Comparison of ENCODE assay signal across 30 mouse cellular contexts in the genomic region with DNA sequence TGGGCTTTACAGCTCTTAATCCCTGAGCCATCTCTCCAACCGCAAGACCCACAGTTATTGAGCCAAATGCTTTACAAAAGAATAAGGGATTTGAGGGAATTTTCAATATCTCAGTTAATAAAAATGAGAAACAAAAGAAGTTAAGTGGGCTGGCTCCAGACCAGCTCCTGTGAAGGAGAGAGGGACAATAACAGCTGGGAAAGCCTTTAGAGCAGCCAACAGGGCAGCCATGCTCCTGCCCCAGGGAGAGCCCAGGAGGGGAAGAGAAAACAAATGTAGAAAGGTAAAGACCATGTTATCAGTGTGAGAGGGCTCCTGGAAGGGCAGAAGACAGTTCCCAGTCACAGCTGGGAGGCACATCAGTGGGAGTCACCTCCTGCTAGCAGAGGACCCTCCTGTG.
"Had no signal": no experiment of that assay in that cellular context is flagged by ENCODE, and none has a peak within 500 bp of the region (broad histone marks: within the 10 kb centered on the region; RNA-seq: fewer than 3 reads in every experiment).

No protein-coding gene starts in this region.

- H3K36me3 ChIP-seq: limb, embryonic 12.5 days; limb, embryonic 13.5 days; limb, embryonic 15.5 days; liver, embryonic 12.5 days; liver, embryonic 13.5 days; liver, embryonic 15.5 days; lung, embryonic 15.5 days; midbrain, embryonic 10.5 days; midbrain, embryonic 12.5 days; midbrain, embryonic 13.5 days; midbrain, embryonic 15.5 days had no signal

- H3K27me3 ChIP-seq: limb, embryonic 12.5 days; limb, embryonic 15.5 days; liver, embryonic 12.5 days; liver, embryonic 13.5 days; liver, embryonic 15.5 days; lung, embryonic 15.5 days; megakaryocyte, embryonic 14.5 days; midbrain, embryonic 13.5 days; midbrain, embryonic 15.5 days had no signal

- H3K9me3 ChIP-seq: limb, embryonic 12.5 days; limb, embryonic 13.5 days; limb, embryonic 15.5 days; liver, embryonic 12.5 days; liver, embryonic 13.5 days; liver, embryonic 15.5 days; lung, embryonic 15.5 days; midbrain, embryonic 10.5 days; midbrain, embryonic 12.5 days; midbrain, embryonic 13.5 days; midbrain, embryonic 15.5 days had no signal

- H3K4me1 ChIP-seq: limb, embryonic 12.5 days; limb, embryonic 13.5 days; liver, embryonic 12.5 days; liver, embryonic 13.5 days; liver, embryonic 15.5 days; lung, embryonic 15.5 days; megakaryocyte, embryonic 14.5 days; midbrain, embryonic 10.5 days; midbrain, embryonic 12.5 days; midbrain, embryonic 13.5 days; midbrain, embryonic 15.5 days had no signal

- H3K4me3 ChIP-seq: left cerebral cortex, adult 2 months; limb, embryonic 12.5 days; limb, embryonic 13.5 days; limb, embryonic 15.5 days; liver, embryonic 12.5 days; liver, embryonic 13.5 days; liver, embryonic 15.5 days; lung, embryonic 15.5 days; midbrain, embryonic 10.5 days; midbrain, embryonic 12.5 days; midbrain, embryonic 13.5 days; midbrain, embryonic 15.5 days had no signal

- H3K9ac ChIP-seq: limb, embryonic 12.5 days; limb, embryonic 13.5 days; limb, embryonic 15.5 days; liver, embryonic 12.5 days; liver, embryonic 13.5 days; liver, embryonic 14.5 days; liver, embryonic 15.5 days; liver, postnatal 0 days; lung, embryonic 14.5 days; lung, embryonic 15.5 days; midbrain, embryonic 12.5 days; midbrain, embryonic 13.5 days; midbrain, embryonic 15.5 days had no signal

- H3K4me2 ChIP-seq: limb, embryonic 12.5 days; limb, embryonic 13.5 days; limb, embryonic 15.5 days; liver, embryonic 11.5 days; liver, embryonic 12.5 days; liver, embryonic 13.5 days; liver, embryonic 15.5 days; lung, embryonic 14.5 days; lung, embryonic 15.5 days; midbrain, embryonic 11.5 days; midbrain, embryonic 12.5 days; midbrain, embryonic 13.5 days; midbrain, embryonic 15.5 days had no signal

- DNase-seq: left cerebral cortex, postnatal 4 days; liver; liver, embryonic 13.5 days; liver, postnatal 0 days; lung, adult 18-20 months; lung, adult 2 months; lung, embryonic 14.5 days; lung, postnatal 10 days; lung, postnatal 14 days; lung, postnatal 36 days; lung, postnatal 4 days; midbrain, embryonic 14.5 days had no signal

- H3K27ac ChIP-seq: left cerebral cortex, adult 2 months; limb, embryonic 12.5 days; limb, embryonic 13.5 days; limb, embryonic 15.5 days; liver, embryonic 12.5 days; liver, embryonic 13.5 days; liver, embryonic 14.5 days; liver, embryonic 15.5 days; lung, embryonic 15.5 days; macrophage; midbrain, embryonic 10.5 days; midbrain, embryonic 12.5 days; midbrain, embryonic 13.5 days; midbrain, embryonic 15.5 days had no signal

- ATAC-seq: liver, embryonic 12.5 days; liver, postnatal 0 days; lung, postnatal 0 days; midbrain, embryonic 13.5 days; midbrain, embryonic 15.5 days; midbrain, embryonic 16.5 days had no signal
